Mouse (Mus musculus) G1E (cell line): Measurements from ENCODE around the gene Tacc2. TPM values are rescaled to one million over a fixed set of nuclear protein-coding genes. Genes with fewer than 3 reads are reported as not detected.
"Not testable (repeated sequence)": the region's sequence is repeated elsewhere in the genome, so short reads cannot be mapped to it uniquely, and the experiment has no call there.

Experiments
- ATAC-seq: 2 replicates; pipeline ENCODE4 v1.8.0; 2016; ENCODE audit warnings: mild to moderate bottlenecking; ENCODE audit not compliant: insufficient number of reproducible peaks, poor library complexity, low FRiP score, severe bottlenecking; ENCODE audit errors: extremely low read depth
- DNase-seq: peaks from one replicate; pipeline ENCODE4 v3.0.0; 2012; ENCODE audit warnings: low spot score
- H3K27me3 ChIP-seq: 2 replicates; pipeline ENCODE4 v1.6.1; 2012; ENCODE audit warnings: mild to moderate bottlenecking, low read length, inconsistent platforms; ENCODE audit not compliant: insufficient read depth
- H3K36me3 ChIP-seq: replicated peaks from 2 replicates; pipeline ENCODE3; 2012; ENCODE audit warnings: mild to moderate bottlenecking, inconsistent platforms
- H3K4me1 ChIP-seq: 2 replicates; pipeline ENCODE4 v1.6.1; 2012; ENCODE audit warnings: low read depth, low read length, inconsistent platforms, mixed read lengths; ENCODE audit not compliant: insufficient read depth
- H3K4me3 ChIP-seq: 2 replicates; pipeline ENCODE4 v1.5.1; 2012; ENCODE audit warnings: low read depth, mild to moderate bottlenecking, inconsistent platforms, low read length, moderate library complexity, mixed read lengths
- H3K9me3 ChIP-seq: replicated peaks from 2 replicates; pipeline ENCODE4 v1.6.1; 2012; ENCODE audit warnings: inconsistent platforms
- CTCF ChIP-seq: IDR thresholded peaks from 2 replicates; pipeline ENCODE4 v1.5.1; 2012; ENCODE audit warnings: low read depth, low read length, inconsistent platforms, mixed read lengths
- GATA1 ChIP-seq: IDR thresholded peaks from 2 replicates; pipeline ENCODE4 v1.6.1; 2012; ENCODE audit warnings: borderline replicate concordance, low read length, inconsistent platforms, mixed read lengths
- GATA2 ChIP-seq: IDR thresholded peaks from 2 replicates; pipeline ENCODE4 v1.6.1; 2012; ENCODE audit warnings: low read depth, low read length, inconsistent platforms, borderline replicate concordance
- POLR2AphosphoS5 ChIP-seq: IDR thresholded peaks from 2 replicates; pipeline ENCODE4 v1.6.1; 2012; ENCODE audit warnings: low read depth, low read length, inconsistent platforms; ENCODE audit not compliant: insufficient replicate concordance
- TAL1 ChIP-seq: conservative IDR thresholded peaks from 2 replicates; pipeline ENCODE4 v1.6.1; 2012; ENCODE audit warnings: low read depth, low read length, inconsistent platforms, mixed read lengths
- polyA plus RNA-seq: library from polyadenylated mRNA; stranded (reverse); fragments of >175 nt; gene quantifications from 2 replicates; pipeline ENCODE4 v1.2.3, GENCODE M21; 2012
- total RNA-seq, 2 experiments: library from RNA; stranded (forward) in 1 of 2; stranded (reverse) in 1 of 2; fragments of 200-1000 nt in 1 of 2; fragments of >200 nt in 1 of 2; fragmentation: Nextera tagmentation in 1 of 2; gene quantifications; 2 replicates each; pipeline ENCODE4 v1.2.3; 2014 to 2017

Tacc2 gene
- total RNA-seq (2014; fragmentation: Nextera tagmentation) (not detected in 2 replicates), total RNA-seq (2017) (0.23 and 0.38 TPM in 2 replicates), polyA plus RNA-seq (not detected in 2 replicates)

DNA sequence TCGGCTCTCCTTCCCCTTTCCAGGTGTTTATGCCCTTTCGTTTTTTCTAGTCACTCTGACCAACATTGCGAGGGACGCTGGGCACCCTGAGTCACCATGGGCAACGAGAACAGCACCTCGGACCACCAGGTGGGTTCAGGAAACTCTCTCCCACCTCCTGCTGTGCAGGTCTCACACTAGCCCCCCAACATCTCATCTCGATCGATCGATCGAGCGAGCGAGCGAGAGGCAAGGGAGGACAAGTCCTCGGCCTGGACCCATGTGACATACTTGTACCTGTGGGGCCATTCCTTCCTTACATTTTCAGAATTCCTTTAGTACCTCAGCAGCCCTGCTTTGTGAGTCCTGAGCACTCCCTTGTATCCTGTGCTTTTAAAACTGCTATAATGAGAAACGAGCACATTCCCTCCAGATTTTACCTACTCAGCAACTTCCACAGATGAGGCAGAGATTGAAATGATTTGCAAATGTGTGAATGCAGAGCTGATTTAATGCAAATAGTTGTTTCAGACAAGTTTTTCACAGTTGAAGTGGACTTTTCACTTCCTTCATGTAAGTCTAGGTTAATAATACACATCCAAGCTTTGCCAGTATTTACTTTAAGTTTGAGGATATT, at the start of gene Tacc2:
Gene Tacc2 (plus strand): TSS at position 51 of the 616 bp plus-strand sequence.
- ATAC-seq (no peak), DNase-seq (no peak)
- Histone ChIP-seq H3K4me3 (no peak within 1 kb of the TSS), H3K9me3 (peaks cover 4% of the 10 kb centered on the region), H3K27me3 (no peaks in the 10 kb centered on the region), H3K4me1 (no peaks in the 10 kb centered on the region), H3K36me3 (no peaks in the 10 kb centered on the region)
- TF ChIP-seq GATA2 (no peak), POLR2AphosphoS5 (no peak), GATA1 (no peak), CTCF (no peak), TAL1 (no peak)

GRCm38 (mm10) chr7:130531138-130531537, 46.1 kb upstream of the Tacc2 start:
- not testable (repeated sequence) for ATAC-seq, H3K4me1 ChIP-seq, H3K9me3 ChIP-seq, DNase-seq, H3K27me3 ChIP-seq, H3K4me3 ChIP-seq
- H3K36me3 ChIP-seq = peaks cover 68% of the 10 kb centered on the region

GRCm38 (mm10) chr7:130533316-130534260, 43.6 kb upstream of the Tacc2 start:
- H3K4me1 ChIP-seq = peaks cover 9% of the 10 kb centered on the region; the same call in 1 of the 2 replicates
- peaks cover 86% of the 10 kb centered on the region for H3K36me3 ChIP-seq
- DNase-seq = peak; percentile 71
- TF ChIP-seq POLR2AphosphoS5 (no peak), CTCF (peak; percentile 76)
- H3K9me3 ChIP-seq = no peaks in the 10 kb centered on the region
- peak; percentile 94 for ATAC-seq
- H3K4me3 ChIP-seq = no peak overlapping the region
- H3K27me3 ChIP-seq = no peaks in the 10 kb centered on the region

DNA sequence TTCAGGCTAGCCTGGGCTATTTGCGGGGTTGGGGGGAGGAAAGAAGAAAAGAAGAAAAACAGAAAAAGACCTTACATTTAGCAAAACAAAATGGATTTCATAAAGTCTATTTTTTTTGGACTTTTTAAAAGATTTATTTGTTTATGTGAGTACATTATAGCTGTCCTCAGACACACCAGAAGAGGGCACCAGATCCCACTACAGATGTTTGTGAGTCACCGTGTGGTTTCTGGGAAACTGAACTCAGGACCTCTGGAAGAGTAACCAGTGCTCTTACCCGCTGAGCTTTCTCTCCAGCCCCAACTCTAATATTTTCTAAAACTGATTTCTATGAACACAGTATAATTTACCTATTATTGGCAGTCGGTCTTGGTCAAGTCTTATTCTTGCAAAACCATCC, 42.1 kb upstream of the Tacc2 start:
- H3K36me3 ChIP-seq = peaks cover 91% of the 10 kb centered on the region
- no peaks in the 10 kb centered on the region for H3K27me3 ChIP-seq
- H3K9me3 ChIP-seq = no peaks in the 10 kb centered on the region
- no peak overlapping the region for H3K4me3 ChIP-seq
- ATAC-seq (no peak), DNase-seq (no peak)
- TF ChIP-seq GATA1 (no peak), POLR2AphosphoS5 (no peak), GATA2 (no peak), CTCF (no peak), TAL1 (no peak)
- peaks cover 9% of the 10 kb centered on the region; the same call in 1 of the 2 replicates for H3K4me1 ChIP-seq

- Histone ChIP-seq H3K9me3 (no peaks in the 10 kb centered on the region), H3K4me1 (peaks cover 9% of the 10 kb centered on the region; the same call in 1 of the 2 replicates), H3K27me3 (no peaks in the 10 kb centered on the region), H3K36me3 (peaks cover 95% of the 10 kb centered on the region), H3K4me3 (no peak overlapping the region)
- TF ChIP-seq TAL1 (no peak), POLR2AphosphoS5 (no peak), GATA2 (no peak), CTCF (no peak), GATA1 (no peak)
- ATAC-seq (no peak), DNase-seq (no peak)
Observed at GRCm38 (mm10) chr7:130537068-130537467, 40.2 kb upstream of the Tacc2 start.

GRCm38 (mm10) chr7:130540176-130540575, 37.1 kb upstream of the Tacc2 start:
- H3K27me3 ChIP-seq = no peaks in the 10 kb centered on the region

More at GRCm38 (mm10) chr7:130540176-130540575, 37.1 kb upstream of the Tacc2 start:
- no peak for ATAC-seq
- DNase-seq = no peak
- no peak for TF ChIP-seq CTCF
- TF ChIP-seq POLR2AphosphoS5 = no peak
- TF ChIP-seq GATA2 = no peak
- TF ChIP-seq GATA1 = no peak
- no peak for TF ChIP-seq TAL1
- Histone ChIP-seq H3K9me3 (no peaks in the 10 kb centered on the region), H3K4me1 (peaks cover 14% of the 10 kb centered on the region; the same call in 1 of the 2 replicates), H3K4me3 (no peak overlapping the region), H3K36me3 (peaks cover 98% of the 10 kb centered on the region)
